Mouse (Mus musculus): ENCODE data around the gene Irf5. TPM values are rescaled to one million over a fixed set of nuclear protein-coding genes. Genes with fewer than 3 reads are reported as not detected.

Irf5 gene
- polyA plus RNA-seq (2015; fragmentation: Nextera tagmentation; extraction: Ambion mirVana) = 3.6 and 4.6 TPM in 2 replicates

GRCm38 (mm10) chr6:29526281-29527251, at the start of gene Irf5:
Irf5 (plus strand) TSS chr6:29526625.
- H3K4me1 ChIP-seq = peaks cover 38% of the 10 kb centered on the region
- peaks cover 56% of the 10 kb centered on the region for H3K27me3 ChIP-seq
- under 1% methylated on average over 78 of the region's 96 CpGs for WGBS
- H3K36me3 ChIP-seq = no peaks in the 10 kb centered on the region
- peak within 1 kb of the TSS; percentile 70 for H3K9ac ChIP-seq
- no peaks in the 10 kb centered on the region for H3K9me3 ChIP-seq
- peak within 1 kb of the TSS; percentile 59 for H3K4me3 ChIP-seq
- peak; percentile 48; the same call in 1 of the 2 replicates for ATAC-seq (ENCODE audit: insufficient number of reproducible peaks, insufficient read depth, low FRiP score, low TSS enrichment, low read depth)
- no peak within 1 kb of the TSS for H3K27ac ChIP-seq
- H3K4me2 ChIP-seq = peak within 1 kb of the TSS; percentile 98

GRCm38 (mm10) chr6:29482691-29483090, 43.7 kb upstream of the Irf5 start:
- H3K9me3 ChIP-seq = no peaks in the 10 kb centered on the region
- peaks cover 10% of the 10 kb centered on the region; the same call in 1 of the 2 replicates for H3K4me1 ChIP-seq
- no peak for ATAC-seq (ENCODE audit: insufficient number of reproducible peaks, insufficient read depth, low FRiP score, low TSS enrichment, low read depth)
- WGBS = 94% methylated on average over 13 of the region's 13 CpGs
- no peak overlapping the region for H3K4me3 ChIP-seq
- no peaks in the 10 kb centered on the region for H3K27me3 ChIP-seq
- H3K36me3 ChIP-seq = peaks cover 44% of the 10 kb centered on the region
- no peak overlapping the region for H3K9ac ChIP-seq
- no peak overlapping the region for H3K4me2 ChIP-seq
- H3K27ac ChIP-seq = no peak overlapping the region

- peaks cover 57% of the 10 kb centered on the region for H3K36me3 ChIP-seq
- peak overlapping the region; percentile 54; the same call in 1 of the 2 replicates for H3K9ac ChIP-seq
- ATAC-seq (ENCODE audit: insufficient number of reproducible peaks, insufficient read depth, low FRiP score, low TSS enrichment, low read depth) = peak; percentile 30; the same call in 1 of the 2 replicates
- H3K9me3 ChIP-seq = no peaks in the 10 kb centered on the region
- no peak overlapping the region for H3K27ac ChIP-seq
- H3K27me3 ChIP-seq = no peaks in the 10 kb centered on the region
- peak overlapping the region; percentile 32 for H3K4me3 ChIP-seq
- H3K4me1 ChIP-seq = peaks cover 10% of the 10 kb centered on the region; the same call in 1 of the 2 replicates
- H3K4me2 ChIP-seq = peak overlapping the region; percentile 65
- 11% methylated on average over 26 of the region's 26 CpGs for WGBS
These were observed 41.5 kb upstream of the Irf5 start for GRCm38 (mm10) chr6:29484716-29485559.

DNA sequence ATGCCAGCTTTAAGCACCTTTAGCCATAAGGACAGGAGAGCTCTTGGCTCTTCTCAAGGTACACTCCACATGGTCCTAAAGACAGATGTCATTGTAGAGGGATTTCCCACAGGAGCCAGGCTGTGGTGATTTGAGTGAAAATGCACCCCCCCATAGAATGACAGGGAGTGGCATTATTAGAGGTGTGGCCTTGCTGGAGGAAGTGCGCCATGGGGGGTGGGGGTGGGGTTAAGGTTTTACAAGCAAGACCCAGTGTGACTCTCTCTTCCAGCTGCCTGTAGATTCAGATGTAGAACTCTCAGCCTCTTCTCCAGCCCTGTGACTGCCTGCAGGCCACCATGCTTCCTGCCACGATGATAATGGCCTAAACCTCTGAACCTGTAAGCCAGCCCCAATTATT, 40.5 kb upstream of the Irf5 start:
- Histone ChIP-seq H3K9ac (no peak overlapping the region), H3K27me3 (no peaks in the 10 kb centered on the region), H3K4me3 (no peak overlapping the region), H3K36me3 (peaks cover 59% of the 10 kb centered on the region), H3K27ac (no peak overlapping the region), H3K4me2 (no peak overlapping the region), H3K9me3 (no peaks in the 10 kb centered on the region), H3K4me1 (peaks cover 10% of the 10 kb centered on the region; the same call in 1 of the 2 replicates)
- no peak for ATAC-seq (ENCODE audit: insufficient number of reproducible peaks, insufficient read depth, low FRiP score, low TSS enrichment, low read depth)
- 52% methylated on average over 2 of the region's 2 CpGs for WGBS

GRCm38 (mm10) chr6:29494101-29494500, 32.3 kb upstream of the Irf5 start:
- Histone ChIP-seq H3K27ac (no peak overlapping the region), H3K4me1 (no peaks in the 10 kb centered on the region), H3K27me3 (peaks cover 38% of the 10 kb centered on the region), H3K36me3 (peaks cover 53% of the 10 kb centered on the region), H3K9ac (no peak overlapping the region), H3K9me3 (no peaks in the 10 kb centered on the region), H3K4me2 (no peak overlapping the region), H3K4me3 (no peak overlapping the region)
- no peak for ATAC-seq (ENCODE audit: insufficient number of reproducible peaks, insufficient read depth, low FRiP score, low TSS enrichment, low read depth)
- WGBS = 79% methylated on average over 4 of the region's 4 CpGs

GRCm38 (mm10) chr6:29496270-29496669, 30.2 kb upstream of the Irf5 start:
- ATAC-seq (ENCODE audit: insufficient number of reproducible peaks, insufficient read depth, low FRiP score, low TSS enrichment, low read depth) = no peak
- WGBS = 26% methylated on average over 25 of the region's 25 CpGs
- Histone ChIP-seq H3K9ac (no peak overlapping the region), H3K36me3 (peaks cover 58% of the 10 kb centered on the region), H3K27ac (no peak overlapping the region), H3K4me3 (no peak overlapping the region), H3K9me3 (no peaks in the 10 kb centered on the region), H3K27me3 (peaks cover 38% of the 10 kb centered on the region), H3K4me1 (no peaks in the 10 kb centered on the region), H3K4me2 (0 out of 2 replicates have a peak overlapping the region, but pooled peaks have one; percentile 9)

DNA sequence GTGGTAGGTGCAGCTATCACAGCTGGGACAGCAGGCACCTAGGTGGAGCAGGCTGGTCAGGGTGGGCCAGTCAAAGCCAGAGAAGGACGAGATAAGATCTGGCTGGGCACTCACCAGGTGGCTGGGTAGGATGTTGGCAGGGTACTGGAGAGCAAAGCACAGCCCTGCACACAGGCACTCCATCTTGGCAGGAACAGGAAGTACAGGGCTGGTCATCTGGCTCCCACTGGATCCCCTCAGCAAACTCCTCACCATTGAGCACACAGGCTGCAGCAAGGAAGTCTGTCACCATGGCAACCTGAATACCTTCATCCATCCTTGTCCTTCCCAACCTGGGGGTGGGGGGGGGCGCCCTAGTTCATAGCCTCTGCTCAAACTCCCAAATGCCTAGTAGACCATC, 28.6 kb upstream of the Irf5 start:
- no peak for ATAC-seq (ENCODE audit: insufficient number of reproducible peaks, insufficient read depth, low FRiP score, low TSS enrichment, low read depth)
- H3K27ac ChIP-seq = no peak overlapping the region
- no peak overlapping the region for H3K4me3 ChIP-seq
- peaks cover 32% of the 10 kb centered on the region for H3K27me3 ChIP-seq
- no peak overlapping the region for H3K9ac ChIP-seq
- 47% methylated on average over 2 of the region's 2 CpGs for WGBS
- H3K36me3 ChIP-seq = peaks cover 55% of the 10 kb centered on the region
- no peak overlapping the region for H3K4me2 ChIP-seq
- no peaks in the 10 kb centered on the region for H3K4me1 ChIP-seq
- no peaks in the 10 kb centered on the region for H3K9me3 ChIP-seq

DNA sequence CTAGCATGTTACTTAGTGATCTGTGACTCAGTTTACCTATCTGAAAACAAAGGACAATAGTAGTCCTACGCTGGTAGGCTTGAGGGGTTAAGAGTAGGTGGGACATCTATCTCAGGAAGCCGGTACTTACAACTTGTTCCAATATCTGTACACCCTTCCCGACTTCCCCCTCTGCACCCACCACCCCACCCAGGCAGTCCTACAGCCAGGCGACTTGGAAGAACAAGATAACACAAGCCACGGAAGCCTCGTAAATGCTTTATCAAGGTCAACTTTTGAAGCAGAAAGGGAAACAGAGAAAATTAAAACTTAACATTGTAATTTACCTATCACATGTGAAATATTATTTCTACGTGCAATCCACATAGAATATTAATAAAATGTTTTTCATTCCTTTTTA, 26.2 kb upstream of the Irf5 start:
- Histone ChIP-seq H3K4me2 (no peak overlapping the region), H3K27me3 (peaks cover 32% of the 10 kb centered on the region), H3K27ac (no peak overlapping the region), H3K9me3 (no peaks in the 10 kb centered on the region), H3K36me3 (peaks cover 65% of the 10 kb centered on the region), H3K4me3 (no peak overlapping the region), H3K4me1 (peaks cover under 1% of the 10 kb centered on the region; the same call in 1 of the 2 replicates), H3K9ac (no peak overlapping the region)
- no peak for ATAC-seq (ENCODE audit: insufficient number of reproducible peaks, insufficient read depth, low FRiP score, low TSS enrichment, low read depth)
- 94% methylated on average over 7 of the region's 7 CpGs for WGBS

- WGBS = 92% methylated on average over 6 of the region's 6 CpGs
- Histone ChIP-seq H3K27ac (no peak overlapping the region), H3K4me2 (no peak overlapping the region), H3K4me1 (peaks cover 7% of the 10 kb centered on the region), H3K4me3 (no peak overlapping the region), H3K9ac (no peak overlapping the region), H3K9me3 (no peaks in the 10 kb centered on the region), H3K36me3 (peaks cover 65% of the 10 kb centered on the region), H3K27me3 (peaks cover 29% of the 10 kb centered on the region)
- ATAC-seq (ENCODE audit: insufficient number of reproducible peaks, insufficient read depth, low FRiP score, low TSS enrichment, low read depth) = no peak
These were observed 25.6 kb upstream of the Irf5 start for GRCm38 (mm10) chr6:29500810-29501209.

GRCm38 (mm10) chr6:29501599-29501998, 24.8 kb upstream of the Irf5 start:
- ATAC-seq (ENCODE audit: insufficient number of reproducible peaks, insufficient read depth, low FRiP score, low TSS enrichment, low read depth) = no peak
- no peak overlapping the region for H3K27ac ChIP-seq
- peaks cover 58% of the 10 kb centered on the region for H3K36me3 ChIP-seq
- no peak overlapping the region for H3K4me2 ChIP-seq
- no peak overlapping the region for H3K9ac ChIP-seq
- peaks cover 21% of the 10 kb centered on the region for H3K27me3 ChIP-seq
- no peak overlapping the region for H3K4me3 ChIP-seq
- H3K9me3 ChIP-seq = no peaks in the 10 kb centered on the region
- WGBS = 90% methylated on average over 1 of the region's 1 CpGs
- H3K4me1 ChIP-seq = peaks cover 14% of the 10 kb centered on the region

DNA sequence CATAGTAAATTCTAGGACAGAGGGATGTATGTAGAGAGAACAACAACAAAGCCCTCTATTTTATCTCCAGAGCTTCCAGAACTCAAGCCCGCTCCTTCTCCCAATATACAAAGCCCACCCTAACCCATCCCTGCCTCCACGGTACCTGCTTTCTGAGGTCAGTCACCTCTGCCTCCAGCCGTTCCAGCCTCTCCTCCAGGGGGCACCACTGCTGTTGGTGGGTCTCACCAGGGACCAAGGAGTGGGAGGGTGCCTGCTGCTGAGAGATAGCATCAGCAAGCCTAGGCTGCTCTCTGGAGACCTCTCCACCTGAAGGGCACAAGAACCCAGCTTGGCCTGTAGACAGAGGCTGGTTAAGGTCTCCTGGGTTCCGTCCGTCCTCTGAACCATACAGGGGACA, 20.9 kb upstream of the Irf5 start:
- Histone ChIP-seq H3K27me3 (0 out of 2 replicates have a peak, but pooled peaks cover 3% of the 10 kb centered on the region), H3K4me2 (peak overlapping the region; percentile 70; the same call in 1 of the 2 replicates), H3K27ac (no peak overlapping the region), H3K9me3 (no peaks in the 10 kb centered on the region), H3K36me3 (peaks cover 28% of the 10 kb centered on the region), H3K4me1 (peaks cover 46% of the 10 kb centered on the region), H3K9ac (no peak overlapping the region), H3K4me3 (no peak overlapping the region)
- no peak for ATAC-seq (ENCODE audit: insufficient number of reproducible peaks, insufficient read depth, low FRiP score, low TSS enrichment, low read depth)
- WGBS = 85% methylated on average over 5 of the region's 5 CpGs
